43 mouse cellular contexts compared by ENCODE assay signal in genomic region chr3:96869091-96869490, GRCm38 (mm10). TPM values are rescaled to one million over a fixed set of nuclear protein-coding genes. Genes with fewer than 3 reads are reported as not detected.
"Had no signal": no experiment of that assay in that cellular context is flagged by ENCODE, and none has a peak within 500 bp of the region (broad histone marks: within the 10 kb centered on the region; RNA-seq: fewer than 3 reads in every experiment).

No protein-coding gene starts in this region.

- H3K27ac ChIP-seq: heart, adult 2 months; heart, embryonic 13.5 days; heart, embryonic 15.5 days; hindbrain, embryonic 10.5 days; hindbrain, embryonic 12.5 days; hindbrain, embryonic 13.5 days; hindbrain, embryonic 14.5 days; hindbrain, embryonic 15.5 days; hindbrain, postnatal 0 days; intestine, embryonic 15.5 days; kidney, embryonic 15.5 days; kidney, postnatal 0 days; layer of hippocampus, adult 2 months had no signal

- H3K9me3 ChIP-seq: heart, embryonic 12.5 days; heart, embryonic 13.5 days; heart, embryonic 15.5 days; hindbrain, embryonic 10.5 days; hindbrain, embryonic 12.5 days; hindbrain, embryonic 13.5 days; hindbrain, embryonic 15.5 days; intestine, embryonic 15.5 days; kidney, embryonic 15.5 days had no signal

- H3K4me1 ChIP-seq: heart, embryonic 12.5 days; heart, embryonic 13.5 days; heart, embryonic 15.5 days; hindbrain, embryonic 10.5 days; hindbrain, embryonic 12.5 days; hindbrain, embryonic 13.5 days; hindbrain, embryonic 15.5 days; intestine, embryonic 15.5 days; kidney, embryonic 15.5 days had no signal

- H3K4me3 ChIP-seq: heart, adult 2 months; heart, embryonic 12.5 days; heart, embryonic 13.5 days; heart, embryonic 15.5 days; hindbrain, embryonic 10.5 days; hindbrain, embryonic 12.5 days; hindbrain, embryonic 13.5 days; hindbrain, embryonic 15.5 days; intestine, embryonic 15.5 days; kidney, embryonic 15.5 days; layer of hippocampus, adult 2 months had no signal

- DNase-seq: heart, postnatal 14 days; heart, postnatal 36 days; heart, postnatal 4 days; kidney, adult 11 months; kidney, adult 2 months; kidney, adult 8-10 months; kidney, adult 9 months; kidney, postnatal 10 days; kidney, postnatal 14 days; kidney, postnatal 36 days; kidney, postnatal 4 days; layer of hippocampus, adult 9-11 months; layer of hippocampus, postnatal 36 days had no signal

- H3K27me3 ChIP-seq: heart, embryonic 12.5 days; heart, embryonic 13.5 days; heart, embryonic 15.5 days; hindbrain, embryonic 12.5 days; hindbrain, embryonic 13.5 days; hindbrain, embryonic 15.5 days; intestine, embryonic 15.5 days; kidney, embryonic 15.5 days had no signal

RNA-seq across cellular contexts. Expression of gene Gja5, which starts 35.4 kb away (rescaled TPM):
- total RNA-seq: hematopoietic stem cell, adult 5-6 weeks had no signal

RNA-seq across cellular contexts. Expression of gene Cd160, which starts 39.9 kb away (rescaled TPM):
- total RNA-seq: heart, adult 2 months; heart, adult 8-10 months; heart, postnatal 14 days; heart, postnatal 36 days; heart, postnatal 4 days; hindbrain, postnatal 0 days; layer of hippocampus, adult 18-20 months; layer of hippocampus, adult 2 months; layer of hippocampus, adult 8-10 months; layer of hippocampus, postnatal 10 days; layer of hippocampus, postnatal 14 days; layer of hippocampus, postnatal 25 days; layer of hippocampus, postnatal 36 days; left cerebral cortex, adult 18-20 months had no signal
- polyA plus RNA-seq: heart, embryonic 12.5 days; heart, embryonic 14.5 days; heart, postnatal 0 days had no signal

RNA-seq across cellular contexts. Expression of gene Pdzk1, which starts 40.0 kb away (rescaled TPM):
- total RNA-seq: heart, adult 2 months; heart, adult 8-10 months; heart, postnatal 36 days had no signal
- polyA plus RNA-seq: heart, embryonic 14.5 days; heart, embryonic 15.5 days; hindbrain, embryonic 11.5 days; hindbrain, embryonic 13.5 days had no signal

RNA-seq across cellular contexts. Expression of gene Gja8, which starts 56.7 kb away (rescaled TPM):
- total RNA-seq: heart, adult 2 months; heart, postnatal 14 days; heart, postnatal 36 days; heart, postnatal 4 days; hematopoietic stem cell, adult 5-6 weeks; hindbrain, postnatal 0 days; layer of hippocampus, adult 18-20 months; layer of hippocampus, adult 2 months; layer of hippocampus, adult 8-10 months; layer of hippocampus, postnatal 10 days; layer of hippocampus, postnatal 14 days; layer of hippocampus, postnatal 25 days; layer of hippocampus, postnatal 36 days; left cerebral cortex, adult 18-20 months had no signal
- polyA plus RNA-seq: heart, adult 2 months; heart, embryonic 11.5 days; heart, embryonic 12.5 days; heart, embryonic 13.5 days; heart, embryonic 15.5 days; heart, embryonic 16.5 days; heart, postnatal 0 days; hindbrain, embryonic 10.5 days; hindbrain, embryonic 11.5 days; hindbrain, embryonic 14.5 days; hindbrain, embryonic 15.5 days; inflammation-experienced regulatory T-cells, adult 6 months; intestine, embryonic 14.5 days; kidney, adult 2 months; large intestine, adult 2 months had no signal
